Mouse (Mus musculus) MEL (cell line): ENCODE data around the gene Smg6. TPM values are rescaled to one million over a fixed set of nuclear protein-coding genes. Genes with fewer than 3 reads are reported as not detected.

Experiments used
- DNase-seq: peaks from one replicate; pipeline ENCODE4 v3.0.0; 2011; ENCODE audit warnings: low read depth, low spot score
- H3K27ac ChIP-seq: 2 replicates; pipeline ENCODE4 v1.5.1; 2012; ENCODE audit warnings: low read depth, mild to moderate bottlenecking, control low read depth, low read length, moderate library complexity; ENCODE audit not compliant: control insufficient read depth
- H3K27me3 ChIP-seq, 2 experiments: fragments of 150-350 bp in 1 of 2; sonication (generic) in 1 of 2; 2 replicates each; pipeline ENCODE4 v1.6.1; 2012; ENCODE audit warnings: low read length in 2 of 2, mild to moderate bottlenecking in 2 of 2, improper control_type of control experiment in 1 of 2, moderate library complexity in 1 of 2; ENCODE audit not compliant: insufficient read depth in 2 of 2, control insufficient read depth in 1 of 2
- H3K36me3 ChIP-seq, 2 experiments: 2 replicates each; pipeline ENCODE4 v1.6.1; 2012 to 2014; ENCODE audit warnings: low read length in 2 of 2, improper control_type of control experiment in 1 of 2, inconsistent platforms in 1 of 2, mild to moderate bottlenecking in 1 of 2; ENCODE audit not compliant: insufficient read depth in 2 of 2, control insufficient read depth in 1 of 2
- H3K4me1 ChIP-seq, 2 experiments: fragments of 150-350 bp in 1 of 2; sonication (generic) in 1 of 2; 2 replicates each; pipeline ENCODE4 v1.6.1; 2012; ENCODE audit warnings: low read length in 2 of 2, improper control_type of control experiment in 1 of 2, mild to moderate bottlenecking in 1 of 2; ENCODE audit not compliant: insufficient read depth in 2 of 2, control insufficient read depth in 1 of 2
- H3K4me3 ChIP-seq, 2 experiments: fragments of 150-350 bp in 1 of 2; sonication (generic) in 1 of 2; 2 replicates each; pipeline ENCODE4 v1.5.1; 2012; ENCODE audit warnings: low read depth in 2 of 2, low read length in 2 of 2, mild to moderate bottlenecking in 2 of 2, moderate library complexity in 2 of 2, control low read depth in 1 of 2, improper control_type of control experiment in 1 of 2; ENCODE audit not compliant: control insufficient read depth in 1 of 2, insufficient read depth in 1 of 2
- H3K79me2 ChIP-seq: 2 replicates; pipeline ENCODE4 v1.6.1; 2012; ENCODE audit warnings: mild to moderate bottlenecking, low read length, moderate library complexity; ENCODE audit not compliant: control insufficient read depth, poor library complexity, insufficient read depth
- H3K9ac ChIP-seq: 2 replicates; pipeline ENCODE4 v1.6.1; 2012; ENCODE audit warnings: low read depth, mild to moderate bottlenecking, control low read depth, low read length, moderate library complexity; ENCODE audit not compliant: control insufficient read depth, poor library complexity, severe bottlenecking
- H3K9me3 ChIP-seq: fragments of 150-350 bp; sonication (generic); replicated peaks from 2 replicates; pipeline ENCODE4 v1.6.1; 2012; ENCODE audit warnings: mild to moderate bottlenecking, low read length, improper control_type of control experiment, moderate library complexity; ENCODE audit not compliant: insufficient read depth
- BHLHE40 ChIP-seq: IDR thresholded peaks from 2 replicates; pipeline ENCODE4 v1.6.1; 2012; ENCODE audit warnings: low read depth, mild to moderate bottlenecking, inconsistent platforms, low read length, improper control_type of control experiment, borderline replicate concordance
- CHD1 ChIP-seq: IDR thresholded peaks from 2 replicates; pipeline ENCODE4 v1.6.1; 2012; ENCODE audit warnings: low read depth, mild to moderate bottlenecking, inconsistent platforms, low read length, improper control_type of control experiment
- CHD2 ChIP-seq: IDR thresholded peaks from 2 replicates; pipeline ENCODE4 v1.6.1; 2011; ENCODE audit warnings: low read length, improper control_type of control experiment
- E2F4 ChIP-seq: IDR thresholded peaks from 2 replicates; pipeline ENCODE4 v1.6.1; 2011; ENCODE audit warnings: low read depth, low read length, improper control_type of control experiment, borderline replicate concordance
- ETS1 ChIP-seq: IDR thresholded peaks from 2 replicates; pipeline ENCODE4 v1.6.1; 2012; ENCODE audit warnings: low read depth, mild to moderate bottlenecking, inconsistent platforms, low read length, improper control_type of control experiment, moderate library complexity
- GABPA ChIP-seq: IDR thresholded peaks from 2 replicates; pipeline ENCODE4 v1.6.1; 2012; ENCODE audit warnings: low read depth, mild to moderate bottlenecking, inconsistent platforms, low read length, improper control_type of control experiment, moderate library complexity
- JUND ChIP-seq: IDR thresholded peaks from 2 replicates; pipeline ENCODE4 v1.6.1; 2011; ENCODE audit warnings: low read depth, mild to moderate bottlenecking, improper control_type of control experiment, low read length
- KAT2A ChIP-seq: conservative IDR thresholded peaks from 2 replicates; pipeline ENCODE4 v1.6.1; 2012; ENCODE audit warnings: low read depth, low read length, improper control_type of control experiment, inconsistent platforms
- MAX ChIP-seq: IDR thresholded peaks from 2 replicates; pipeline ENCODE4 v1.6.1; 2011; ENCODE audit warnings: low read length, improper control_type of control experiment
- MEF2A ChIP-seq: IDR thresholded peaks from 2 replicates; pipeline ENCODE4 v1.6.1; 2014; ENCODE audit warnings: low read depth, mild to moderate bottlenecking, inconsistent platforms, low read length, improper control_type of control experiment; ENCODE audit not compliant: poor library complexity, insufficient replicate concordance, severe bottlenecking; ENCODE audit errors: extremely low read depth
- MYB ChIP-seq: IDR thresholded peaks from 2 replicates; pipeline ENCODE4 v1.6.1; 2011; ENCODE audit warnings: mild to moderate bottlenecking, low read depth, low read length, improper control_type of control experiment
- MYC ChIP-seq: IDR thresholded peaks from 2 replicates; pipeline ENCODE4 v1.6.1; 2011; ENCODE audit warnings: low read depth, mild to moderate bottlenecking, low read length, improper control_type of control experiment, moderate library complexity
- NELFE ChIP-seq: IDR thresholded peaks from 2 replicates; pipeline ENCODE4 v1.6.1; 2011; ENCODE audit warnings: low read depth, low read length, improper control_type of control experiment
- NRF1 ChIP-seq: IDR thresholded peaks from 2 replicates; pipeline ENCODE4 v1.6.1; 2014; ENCODE audit warnings: low read depth, mild to moderate bottlenecking, inconsistent platforms, low read length, improper control_type of control experiment, moderate library complexity; ENCODE audit not compliant: poor library complexity, insufficient read depth, severe bottlenecking
- POLR2AphosphoS5 ChIP-seq: IDR thresholded peaks from 2 replicates; pipeline ENCODE4 v1.6.1; 2012; ENCODE audit warnings: low read depth, borderline replicate concordance, mild to moderate bottlenecking, inconsistent platforms, low read length, moderate library complexity, mixed read lengths
- RAD21 ChIP-seq: IDR thresholded peaks from 2 replicates; pipeline ENCODE4 v1.6.1; 2011; ENCODE audit warnings: mild to moderate bottlenecking, low read depth, low read length, improper control_type of control experiment
- RCOR1 ChIP-seq: IDR thresholded peaks from 2 replicates; pipeline ENCODE4 v1.6.1; 2012; ENCODE audit warnings: low read depth, mild to moderate bottlenecking, inconsistent platforms, low read length, improper control_type of control experiment
- TCF12 ChIP-seq: IDR thresholded peaks from 2 replicates; pipeline ENCODE4 v1.6.1; 2014; ENCODE audit warnings: low read depth, mild to moderate bottlenecking, inconsistent platforms, low read length, improper control_type of control experiment, moderate library complexity
- UBTF ChIP-seq: IDR thresholded peaks from 2 replicates; pipeline ENCODE4 v1.6.1; 2012; ENCODE audit warnings: low read depth, mild to moderate bottlenecking, inconsistent platforms, low read length, improper control_type of control experiment, moderate library complexity, borderline replicate concordance; ENCODE audit not compliant: insufficient read depth
- USF1 ChIP-seq: IDR thresholded peaks from 2 replicates; pipeline ENCODE4 v1.6.1; 2014; ENCODE audit warnings: low read depth, mild to moderate bottlenecking, inconsistent platforms, low read length, improper control_type of control experiment, moderate library complexity
- ZKSCAN1 ChIP-seq: IDR thresholded peaks from 2 replicates; pipeline ENCODE4 v1.6.1; 2012; ENCODE audit warnings: low read depth, mild to moderate bottlenecking, inconsistent platforms, low read length, improper control_type of control experiment, moderate library complexity
- ZNF384 ChIP-seq: IDR thresholded peaks from 2 replicates; pipeline ENCODE4 v1.6.1; 2012; ENCODE audit warnings: low read depth, mild to moderate bottlenecking, inconsistent platforms, low read length, improper control_type of control experiment
- polyA plus RNA-seq, 2 experiments: library from polyadenylated mRNA; stranded (reverse) in 1 of 2; unstranded in 1 of 2; fragments of >175 nt in 1 of 2; fragments of >200 nt in 1 of 2; gene quantifications; 2 replicates each; pipeline versions ENCODE4 v1.2.1 to v1.2.4; 2012; ENCODE audit warnings: low replicate concordance in 2 of 2, low read depth in 1 of 2; ENCODE audit not compliant: insufficient read length in 2 of 2, insufficient read depth in 1 of 2, missing spikeins in 1 of 2
- total RNA-seq: library from RNA; depleted of rRNA; stranded (reverse); fragments of 300-350 nt; gene quantifications from 2 replicates; pipeline ENCODE4 v1.2.3, GENCODE M21; 2012

Gene Smg6
- total and polyA plus RNA-seq, 3 experiments = 11.6 to 19.0 TPM; not detected in 1

GRCm38 (mm10) chr11:74961953-74962352, 36.3 kb downstream of the Smg6 start:
- H3K27me3 ChIP-seq = no peaks in the 10 kb centered on the region
- no peaks in the 10 kb centered on the region for H3K79me2 ChIP-seq
- H3K9me3 ChIP-seq = no peaks in the 10 kb centered on the region
- H3K4me3 ChIP-seq = no peak overlapping the region
- no peaks in the 10 kb centered on the region for H3K4me1 ChIP-seq
- DNase-seq = no peak
- H3K9ac ChIP-seq = no peak overlapping the region
- no peak for TF ChIP-seq RCOR1
- TF ChIP-seq POLR2AphosphoS5 = no peak
- TF ChIP-seq ZKSCAN1 = no peak
- no peak overlapping the region for H3K27ac ChIP-seq
- peaks cover 0 to 8% of the 10 kb centered on the region in 2 experiments; a peak in 2 of 4 replicates for H3K36me3 ChIP-seq

DNA sequence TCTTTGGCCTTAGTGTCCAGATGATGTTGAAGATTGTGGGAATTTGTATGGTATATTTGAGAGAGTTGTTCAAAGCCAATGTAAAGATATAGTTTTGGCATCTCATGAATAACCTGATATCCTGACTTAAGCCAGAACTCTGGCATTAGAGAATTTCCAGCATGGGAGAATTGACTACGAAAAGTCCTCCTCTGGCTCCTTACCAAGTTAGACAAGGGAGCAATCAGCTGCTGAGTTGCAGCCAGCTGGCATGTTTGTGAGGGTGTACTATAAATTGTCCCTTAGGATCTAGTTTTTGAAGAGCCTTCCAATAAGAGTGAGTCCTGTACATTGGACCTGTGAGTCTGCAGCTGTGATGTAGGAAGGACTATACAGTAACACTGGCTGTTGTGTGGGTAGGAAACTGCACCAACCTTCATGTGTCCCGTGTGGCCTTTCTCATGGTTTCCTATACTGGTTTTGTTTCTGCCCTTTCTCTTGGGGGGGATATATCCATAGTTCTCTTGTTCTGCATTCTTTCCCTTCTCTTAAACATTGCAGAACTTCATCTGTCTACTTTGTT, 37.3 kb downstream of the Smg6 start:
- no peaks in the 10 kb centered on the region for H3K27me3 ChIP-seq
- no peak overlapping the region for H3K9ac ChIP-seq
- H3K79me2 ChIP-seq = no peaks in the 10 kb centered on the region
- no peaks in the 10 kb centered on the region for H3K9me3 ChIP-seq
- H3K4me1 ChIP-seq = no peaks in the 10 kb centered on the region
- DNase-seq = no peak
- H3K4me3 ChIP-seq = no peak overlapping the region
- TF ChIP-seq MYC (no peak), POLR2AphosphoS5 (no peak), NRF1 (no peak), ZNF384 (no peak), TCF12 (no peak), KAT2A (no peak), USF1 (no peak), UBTF (no peak), CHD1 (no peak), NELFE (no peak), CHD2 (no peak), MYB (no peak), E2F4 (no peak), MEF2A (no peak), RAD21 (no peak), GABPA (no peak), MAX (no peak), JUND (no peak), ETS1 (no peak), BHLHE40 (no peak)
- H3K27ac ChIP-seq = no peak overlapping the region
- peaks cover 0 to 4% of the 10 kb centered on the region in 2 experiments; a peak in 2 of 4 replicates for H3K36me3 ChIP-seq
